ENCODE assay signal across 27 mouse cellular contexts in the genomic region with DNA sequence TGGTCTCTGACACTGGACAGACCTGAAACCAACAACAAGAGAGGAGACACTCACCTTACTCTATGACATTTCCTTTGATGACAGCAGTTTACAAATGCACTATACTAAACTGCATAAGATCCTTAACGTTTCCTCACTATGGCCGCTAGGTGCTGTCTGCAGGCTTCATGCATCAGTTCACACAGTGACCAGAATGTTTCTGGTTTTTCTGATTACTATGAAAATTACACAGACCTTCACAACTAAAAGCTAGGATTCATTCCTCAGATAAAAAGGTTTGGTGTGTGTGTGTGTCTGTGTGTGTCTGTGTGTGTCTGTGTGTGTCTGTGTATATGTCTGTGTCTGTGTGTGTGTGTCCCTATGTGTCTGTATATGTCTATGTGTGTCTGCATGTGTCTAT.
"Had no signal": no experiment of that assay in that cellular context is flagged by ENCODE, and none has a peak within 500 bp of the region (broad histone marks: within the 10 kb centered on the region; RNA-seq: fewer than 3 reads in every experiment).

No protein-coding gene starts in this region.

- H3K4me2 ChIP-seq: heart, embryonic 12.5 days; hindbrain, embryonic 12.5 days; hindbrain, embryonic 14.5 days; intestine, embryonic 15.5 days; kidney, embryonic 15.5 days; limb, embryonic 12.5 days; liver, embryonic 11.5 days had no signal

- H3K4me3 ChIP-seq: gastrocnemius, adult 2 months; heart, embryonic 10.5 days; heart, embryonic 12.5 days; hindbrain, embryonic 10.5 days; hindbrain, embryonic 12.5 days; intestine, embryonic 15.5 days; kidney, embryonic 15.5 days; layer of hippocampus, adult 2 months; left cerebral cortex, adult 2 months; limb, embryonic 10.5 days; limb, embryonic 12.5 days had no signal

- H3K9ac ChIP-seq: heart, embryonic 12.5 days; hindbrain, embryonic 12.5 days; hindbrain, embryonic 14.5 days; intestine, embryonic 15.5 days; kidney, embryonic 15.5 days; limb, embryonic 12.5 days; liver, embryonic 14.5 days had no signal

- DNase-seq: gastrocnemius, adult 2 months; gastrocnemius, postnatal 10 days; gastrocnemius, postnatal 25 days; heart, adult 18-20 months; heart, postnatal 10 days; heart, postnatal 4 days; kidney, adult 18-20 months; kidney, adult 9 months; kidney, postnatal 10 days; kidney, postnatal 25 days; kidney, postnatal 4 days; liver had no signal

- H3K9me3 ChIP-seq: heart, embryonic 10.5 days; heart, embryonic 12.5 days; hindbrain, embryonic 10.5 days; hindbrain, embryonic 12.5 days; intestine, embryonic 15.5 days; kidney, embryonic 15.5 days; limb, embryonic 10.5 days; limb, embryonic 12.5 days had no signal

- H3K36me3 ChIP-seq: heart, embryonic 10.5 days; heart, embryonic 12.5 days; hindbrain, embryonic 10.5 days; intestine, embryonic 15.5 days; kidney, embryonic 15.5 days; limb, embryonic 10.5 days; limb, embryonic 12.5 days had no signal

- H3K4me1 ChIP-seq: heart, embryonic 10.5 days; heart, embryonic 12.5 days; intestine, embryonic 15.5 days; kidney, embryonic 15.5 days; limb, embryonic 10.5 days; limb, embryonic 12.5 days had no signal

- H3K27me3 ChIP-seq: heart, embryonic 12.5 days; hindbrain, embryonic 12.5 days; intestine, embryonic 15.5 days; kidney, embryonic 15.5 days; limb, embryonic 12.5 days had no signal

- ATAC-seq: inflammation-experienced regulatory T-cells, adult 6 months; intestine, embryonic 15.5 days; intestine, postnatal 0 days had no signal

- H3K27ac ChIP-seq: gastrocnemius, adult 2 months; heart, embryonic 10.5 days; hindbrain, embryonic 10.5 days; hindbrain, embryonic 12.5 days; hindbrain, embryonic 14.5 days; intestine, embryonic 15.5 days; kidney, embryonic 15.5 days; layer of hippocampus, adult 2 months; left cerebral cortex, adult 2 months; limb, embryonic 10.5 days; limb, embryonic 12.5 days; liver, embryonic 14.5 days had no signal
